Mouse (Mus musculus) C2C12 (cell line): ENCODE results near the gene Retreg1. TPM values are rescaled to one million over a fixed set of nuclear protein-coding genes. Genes with fewer than 3 reads are reported as not detected.

ENCODE experiments used
- H3K27me3 ChIP-seq: one replicate; pipeline ENCODE4 v1.6.1; 2011; ENCODE audit not compliant: control insufficient read depth, insufficient read depth, insufficient read length
- H3K36me3 ChIP-seq: one replicate; pipeline ENCODE4 v1.6.1; 2011; ENCODE audit not compliant: control insufficient read depth, insufficient read depth
- H3K4me3 ChIP-seq: one replicate; pipeline ENCODE4 v1.5.1; 2011; ENCODE audit warnings: mild to moderate bottlenecking, control low read depth; ENCODE audit not compliant: poor library complexity, insufficient read depth, severe bottlenecking
- H3K79me2 ChIP-seq: one replicate; pipeline ENCODE4 v1.6.1; 2011; ENCODE audit not compliant: control insufficient read depth, insufficient read depth
- H3K79me3 ChIP-seq: one replicate; pipeline ENCODE4 v1.6.1; 2011; ENCODE audit warnings: low read depth, control low read depth
- H3ac ChIP-seq: one replicate; pipeline ENCODE3; 2011; ENCODE audit warnings: low read depth; ENCODE audit not compliant: control insufficient read depth, insufficient read length
- CEBPB ChIP-seq: IDR thresholded peaks from one replicate; pipeline ENCODE4 v1.6.1; 2011; ENCODE audit warnings: low read depth, mild to moderate bottlenecking, control low read depth, moderate library complexity
- CTCF ChIP-seq: IDR thresholded peaks from one replicate; pipeline ENCODE4 v1.5.1; 2011; ENCODE audit not compliant: control insufficient read depth, insufficient read depth, insufficient read length
- FOSL1 ChIP-seq: IDR thresholded peaks from one replicate; pipeline ENCODE4 v1.8.0; 2011; ENCODE audit warnings: mild to moderate bottlenecking, low read length; ENCODE audit not compliant: poor library complexity, insufficient read depth, severe bottlenecking
- MAX ChIP-seq: IDR thresholded peaks from one replicate; pipeline ENCODE4 v1.6.1; 2011; ENCODE audit warnings: mild to moderate bottlenecking, control low read depth
- MYOD1 ChIP-seq: IDR thresholded peaks from one replicate; pipeline ENCODE4 v1.6.1; 2011; ENCODE audit warnings: low read depth; ENCODE audit not compliant: control insufficient read depth, insufficient read length
- MYOG ChIP-seq: IDR thresholded peaks from one replicate; pipeline ENCODE4 v1.6.1; 2011; ENCODE audit not compliant: control insufficient read depth, insufficient read length; ENCODE audit errors: extremely low read depth
- USF1 ChIP-seq: IDR thresholded peaks from one replicate; pipeline ENCODE4 v1.6.1; 2011; ENCODE audit warnings: low read depth, mild to moderate bottlenecking, control low read depth, moderate library complexity
- polyA plus RNA-seq: library from polyadenylated mRNA; unstranded; fragments of >200 nt; fragmentation: generic; extraction: Trizol; gene quantifications from one replicate; pipeline ENCODE4 v1.2.1, GENCODE M21; 2012; ENCODE audit warnings: missing spikeins

Retreg1 gene
- polyA plus RNA-seq, 1 experiment, result 32.8 TPM

- Histone ChIP-seq H3ac (no peak overlapping the region), H3K27me3 (no peaks in the 10 kb centered on the region), H3K79me3 (no peaks in the 10 kb centered on the region), H3K79me2 (peaks cover 8% of the 10 kb centered on the region), H3K36me3 (peaks cover 12% of the 10 kb centered on the region), H3K4me3 (no peak overlapping the region)
- TF ChIP-seq CTCF (no peak), MYOD1 (no peak), USF1 (no peak), MAX (no peak)
Observed at GRCm38 (mm10) chr15:25899021-25899420, 56.0 kb downstream of the Retreg1 start.

GRCm38 (mm10) chr15:25900540-25900939 lies 57.6 kb downstream of the Retreg1 start:
- Histone ChIP-seq H3K36me3 (peaks cover 4% of the 10 kb centered on the region), H3K27me3 (no peaks in the 10 kb centered on the region), H3K79me2 (peaks cover 8% of the 10 kb centered on the region), H3K4me3 (no peak overlapping the region), H3ac (no peak overlapping the region), H3K79me3 (no peaks in the 10 kb centered on the region)
- peak; percentile 75 for TF ChIP-seq CTCF
- no peak for TF ChIP-seq MYOG

- Histone ChIP-seq H3K4me3 (no peak overlapping the region), H3K36me3 (no peaks in the 10 kb centered on the region), H3ac (no peak overlapping the region), H3K79me3 (no peaks in the 10 kb centered on the region), H3K27me3 (no peaks in the 10 kb centered on the region), H3K79me2 (peaks cover 12% of the 10 kb centered on the region)
- TF ChIP-seq MAX, result no peak
- no peak for TF ChIP-seq USF1
- no peak for TF ChIP-seq MYOD1
- no peak for TF ChIP-seq CTCF
- no peak for TF ChIP-seq MYOG
- TF ChIP-seq FOSL1, result no peak
- no peak for TF ChIP-seq CEBPB
Observed at GRCm38 (mm10) chr15:25902931-25903615, 60.1 kb downstream of the Retreg1 start.

- Histone ChIP-seq H3K79me2 (peaks cover 19% of the 10 kb centered on the region), H3K36me3 (no peaks in the 10 kb centered on the region), H3K79me3 (no peaks in the 10 kb centered on the region), H3K27me3 (no peaks in the 10 kb centered on the region), H3ac (no peak overlapping the region), H3K4me3 (no peak overlapping the region)
- TF ChIP-seq MAX (no peak), MYOD1 (no peak), CEBPB (no peak), USF1 (no peak), CTCF (no peak), MYOG (no peak), FOSL1 (no peak)
Observed at GRCm38 (mm10) chr15:25904435-25905021, 61.5 kb downstream of the Retreg1 start.

- H3ac ChIP-seq, result no peak overlapping the region
- peaks cover 27% of the 10 kb centered on the region for H3K79me2 ChIP-seq
- peaks cover 3% of the 10 kb centered on the region for H3K79me3 ChIP-seq
- no peak overlapping the region for H3K4me3 ChIP-seq
- H3K27me3 ChIP-seq, result no peaks in the 10 kb centered on the region
- no peaks in the 10 kb centered on the region for H3K36me3 ChIP-seq
- no peak for TF ChIP-seq USF1
Observed at GRCm38 (mm10) chr15:25909783-25910494, 67.0 kb downstream of the Retreg1 start.

- H3K4me3 ChIP-seq, result no peak overlapping the region
- peaks cover 3% of the 10 kb centered on the region for H3K79me3 ChIP-seq
- H3K79me2 ChIP-seq, result peaks cover 27% of the 10 kb centered on the region
- H3ac ChIP-seq, result no peak overlapping the region
- TF ChIP-seq MYOG (no peak), MYOD1 (no peak), MAX (no peak), FOSL1 (no peak), CTCF (no peak), CEBPB (no peak), USF1 (no peak)
- no peaks in the 10 kb centered on the region for H3K36me3 ChIP-seq
- no peaks in the 10 kb centered on the region for H3K27me3 ChIP-seq
Observed at GRCm38 (mm10) chr15:25910495-25910865, 67.5 kb downstream of the Retreg1 start.
